Mouse (Mus musculus) CD4-positive helper T cell, adult 2 months (primary cell): ENCODE measurements around the gene Clasrp.

Experiments used
- DNase-seq: peaks from one replicate; pipeline ENCODE4 v3.0.0-alpha.2; 2012; ENCODE audit warnings: low read depth, missing footprints, low spot score

The Clasrp gene

GRCm38 (mm10) chr7:19563884-19564283, 40.4 kb downstream of the Clasrp start:
- no peak for DNase-seq

- no peak for DNase-seq
These were observed 41.5 kb downstream of the Clasrp start, which contains the start of gene Ppp1r37 for GRCm38 (mm10) chr7:19562643-19563410. TSS of gene Ppp1r37 (minus strand) at chr7:19563076.

- DNase-seq: peak; percentile 96
These were observed 42.3 kb downstream of the Clasrp start for GRCm38 (mm10) chr7:19561765-19562642.

- DNase-seq: no peak
These were observed 42.9 kb downstream of the Clasrp start for GRCm38 (mm10) chr7:19561431-19561764.

GRCm38 (mm10) chr7:19560491-19561260, 43.6 kb downstream of the Clasrp start:
- no peak for DNase-seq

- no peak for DNase-seq
These were observed 45.3 kb downstream of the Clasrp start for GRCm38 (mm10) chr7:19558965-19559364.

GRCm38 (mm10) chr7:19557982-19558900, 46.0 kb downstream of the Clasrp start:
- DNase-seq: no peak

GRCm38 (mm10) chr7:19557086-19557485, 47.2 kb downstream of the Clasrp start:
- DNase-seq: no peak

GRCm38 (mm10) chr7:19554168-19554567, 50.1 kb downstream of the Clasrp start:
- no peak for DNase-seq

GRCm38 (mm10) chr7:19552443-19552842, 51.8 kb downstream of the Clasrp start:
- no peak for DNase-seq

- no peak for DNase-seq
These were observed 52.7 kb downstream of the Clasrp start for GRCm38 (mm10) chr7:19551634-19552033.

- DNase-seq: no peak
These were observed 54.9 kb downstream of the Clasrp start for GRCm38 (mm10) chr7:19549394-19549793.

GRCm38 (mm10) chr7:19547344-19547969, 56.8 kb downstream of the Clasrp start:
- no peak for DNase-seq

- no peak for DNase-seq
These were observed 58.3 kb downstream of the Clasrp start for GRCm38 (mm10) chr7:19546007-19546406.

- DNase-seq: peak; percentile 52
These were observed 60.7 kb downstream of the Clasrp start for GRCm38 (mm10) chr7:19543584-19543983.

GRCm38 (mm10) chr7:19542155-19542691, 62.1 kb downstream of the Clasrp start:
- no peak for DNase-seq

GRCm38 (mm10) chr7:19541681-19542154, 62.6 kb downstream of the Clasrp start:
- no peak for DNase-seq

GRCm38 (mm10) chr7:19540771-19541566, 63.3 kb downstream of the Clasrp start:
- DNase-seq: no peak

- no peak for DNase-seq
These were observed 69.6 kb downstream of the Clasrp start for GRCm38 (mm10) chr7:19534676-19535075.
